Mouse (Mus musculus): ENCODE measurements at regions not wholly inside any gene's neighbourhood (a gene's known extent, or its start where the extent isn't known, plus 50 kb on each side); places are given as distances from the start of the nearest gene placed in this dataset.

DNA sequence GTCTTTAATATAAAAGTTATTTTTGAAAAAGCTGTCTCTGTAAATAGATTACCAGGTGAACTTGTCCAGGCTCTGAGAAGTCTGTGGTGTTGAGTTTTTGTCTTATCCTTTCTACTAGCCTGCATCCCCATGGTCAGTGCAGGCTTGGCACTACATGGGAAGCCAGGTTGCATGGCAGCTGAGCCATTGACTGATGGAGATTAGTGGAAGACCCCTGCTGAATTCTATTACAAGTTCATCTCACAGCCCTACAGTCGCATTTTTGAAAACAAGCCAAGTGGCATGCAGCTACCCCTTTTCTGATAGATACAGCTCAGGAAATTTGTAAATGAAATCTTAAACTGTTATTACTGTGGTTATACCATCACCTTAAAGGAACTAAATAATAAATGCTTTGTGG is 101.2 kb upstream of the Fam184a start:
- no peak for ATAC-seq (replicated peaks in 1 of 2; ENCODE audit: insufficient read depth in 1 of 2, low FRiP score in 2 of 2, low TSS enrichment in 1 of 2, low read depth in 1 of 2, poor library complexity in 2 of 2, severe bottlenecking in 2 of 2)

DNA sequence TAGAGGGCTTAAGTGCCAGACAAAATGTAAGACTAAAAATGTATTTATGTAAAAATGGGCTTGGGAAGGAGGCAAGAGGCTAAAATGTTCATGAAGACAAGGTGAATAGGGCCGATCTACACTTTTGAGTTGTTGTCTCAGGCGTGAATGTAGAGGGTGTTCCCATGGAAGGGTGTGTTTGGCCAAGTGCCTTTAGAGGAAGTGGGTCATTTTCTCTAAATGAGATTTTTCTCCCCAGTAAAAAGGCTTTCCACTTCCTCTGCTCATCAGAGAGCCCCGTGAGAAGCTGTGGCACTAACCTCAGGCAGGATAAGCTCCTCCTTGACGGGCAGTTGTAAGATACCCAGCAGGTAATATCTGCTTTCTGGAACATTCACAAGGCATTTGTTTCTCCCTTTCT is 99.6 kb upstream of the Fam184a start:
- peak; percentile 48 to 60; a peak in 3 of 4 replicates for ATAC-seq (replicated peaks in 1 of 2; ENCODE audit: insufficient read depth in 1 of 2, low FRiP score in 2 of 2, low TSS enrichment in 1 of 2, low read depth in 1 of 2, poor library complexity in 2 of 2, severe bottlenecking in 2 of 2)

GRCm38 (mm10) chr10:53813244-53813620 is 62.3 kb upstream of the Fam184a start:
- no peak for ATAC-seq (replicated peaks in 1 of 2; ENCODE audit: insufficient read depth in 1 of 2, low FRiP score in 2 of 2, low TSS enrichment in 1 of 2, low read depth in 1 of 2, poor library complexity in 2 of 2, severe bottlenecking in 2 of 2)

- ATAC-seq (replicated peaks in 1 of 2; ENCODE audit: insufficient read depth in 1 of 2, low FRiP score in 2 of 2, low TSS enrichment in 1 of 2, low read depth in 1 of 2, poor library complexity in 2 of 2, severe bottlenecking in 2 of 2) = peak; percentile 77 to 86
These were observed 61.8 kb upstream of the Fam184a start for GRCm38 (mm10) chr10:53812597-53813243.

- peak in 1 of 2 experiments; percentile 17; a peak in 1 of 4 replicates for ATAC-seq (replicated peaks in 1 of 2; ENCODE audit: insufficient read depth in 1 of 2, low FRiP score in 2 of 2, low TSS enrichment in 1 of 2, low read depth in 1 of 2, poor library complexity in 2 of 2, severe bottlenecking in 2 of 2)
These were observed 61.1 kb upstream of the Fam184a start for GRCm38 (mm10) chr10:53811904-53812596.

- peak; percentile 60 to 62; a peak in 3 of 4 replicates for ATAC-seq (replicated peaks in 1 of 2; ENCODE audit: insufficient read depth in 1 of 2, low FRiP score in 2 of 2, low TSS enrichment in 1 of 2, low read depth in 1 of 2, poor library complexity in 2 of 2, severe bottlenecking in 2 of 2)
These were observed 55.8 kb upstream of the Fam184a start for GRCm38 (mm10) chr10:53806697-53807096.

GRCm38 (mm10) chr10:53801048-53801641 is 50.2 kb upstream of the Fam184a start:
- ATAC-seq (replicated peaks in 1 of 2; ENCODE audit: insufficient read depth in 1 of 2, low FRiP score in 2 of 2, low TSS enrichment in 1 of 2, low read depth in 1 of 2, poor library complexity in 2 of 2, severe bottlenecking in 2 of 2) = no peak

All from hematopoietic stem cell, adult 5-6 weeks (primary cell).